Mouse (Mus musculus) G1E (cell line): ENCODE results near the gene Sbno1.

ENCODE experiments used
- CTCF ChIP-seq: IDR thresholded peaks from 2 replicates; pipeline ENCODE4 v1.5.1; 2012; ENCODE audit warnings: low read depth, low read length, inconsistent platforms, mixed read lengths
- GATA1 ChIP-seq: IDR thresholded peaks from 2 replicates; pipeline ENCODE4 v1.6.1; 2012; ENCODE audit warnings: borderline replicate concordance, low read length, inconsistent platforms, mixed read lengths
- GATA2 ChIP-seq: IDR thresholded peaks from 2 replicates; pipeline ENCODE4 v1.6.1; 2012; ENCODE audit warnings: low read depth, low read length, inconsistent platforms, borderline replicate concordance
- TAL1 ChIP-seq: conservative IDR thresholded peaks from 2 replicates; pipeline ENCODE4 v1.6.1; 2012; ENCODE audit warnings: low read depth, low read length, inconsistent platforms, mixed read lengths

- TF ChIP-seq CTCF (no peak), GATA1 (no peak), GATA2 (no peak), TAL1 (no peak)
Observed at GRCm38 (mm10) chr5:124440094-124440701, 14.4 kb upstream of the Sbno1 start.
